ENCODE assay signal across 9 mouse cellular contexts in the genomic region with DNA sequence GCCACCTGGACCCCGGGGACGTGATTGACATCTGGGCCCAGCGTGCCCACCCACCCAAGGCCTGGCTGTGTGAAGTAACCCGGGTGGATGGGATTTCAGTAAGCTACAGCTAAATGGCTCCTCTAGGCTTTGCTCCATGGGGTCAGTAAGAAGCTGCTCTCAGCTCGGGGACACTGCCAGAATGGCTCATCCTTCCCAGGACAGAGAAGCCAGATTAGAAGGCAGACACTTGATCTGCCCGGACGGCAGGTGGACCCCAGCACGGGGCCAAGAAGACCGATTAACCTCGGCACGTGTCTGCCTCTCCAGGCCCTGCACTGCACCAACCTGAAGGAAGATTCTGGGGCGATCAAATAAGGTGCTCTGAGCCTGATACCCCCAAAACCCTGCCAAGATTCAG.
"Had no signal": no experiment of that assay in that cellular context is flagged by ENCODE, and none has a peak within 500 bp of the region (broad histone marks: within the 10 kb centered on the region; RNA-seq: fewer than 3 reads in every experiment).

No protein-coding gene starts in this region.

- DNase-seq: kidney, postnatal 14 days; liver, embryonic 13.5 days; right cerebral cortex, adult 18-20 months; right cerebral cortex, postnatal 25 days; thymus, postnatal 4 days had no signal

- H3K4me3 ChIP-seq: limb, embryonic 15.5 days; liver, embryonic 13.5 days; midbrain, embryonic 12.5 days; neural tube, embryonic 13.5 days had no signal

- H3K4me1 ChIP-seq: liver, embryonic 13.5 days; midbrain, embryonic 12.5 days; neural tube, embryonic 13.5 days had no signal

- H3K27me3 ChIP-seq: limb, embryonic 15.5 days; liver, embryonic 13.5 days; midbrain, embryonic 12.5 days; neural tube, embryonic 13.5 days had no signal

- ATAC-seq: midbrain, embryonic 16.5 days had no signal

- H3K9me3 ChIP-seq: limb, embryonic 15.5 days had no signal

- H3K36me3 ChIP-seq: limb, embryonic 15.5 days; liver, embryonic 13.5 days; midbrain, embryonic 12.5 days; neural tube, embryonic 13.5 days had no signal

- H3K27ac ChIP-seq: limb, embryonic 15.5 days; liver, embryonic 13.5 days; midbrain, embryonic 12.5 days; neural tube, embryonic 13.5 days had no signal

- H3K9ac ChIP-seq: limb, embryonic 15.5 days; liver, embryonic 13.5 days; midbrain, embryonic 12.5 days; neural tube, embryonic 13.5 days had no signal

- H3K4me2 ChIP-seq: limb, embryonic 15.5 days; liver, embryonic 13.5 days; midbrain, embryonic 12.5 days; neural tube, embryonic 13.5 days had no signal
